Mouse (Mus musculus) myocyte (in vitro differentiated cells): ENCODE data around the gene Hebp1. TPM values are rescaled to one million over a fixed set of nuclear protein-coding genes. Genes with fewer than 3 reads are reported as not detected.

Experiments used
- H3K27me3 ChIP-seq: one replicate; pipeline ENCODE4 v1.6.1; 2011; ENCODE audit not compliant: control insufficient read depth, insufficient read depth, insufficient read length
- H3K36me3 ChIP-seq: one replicate; pipeline ENCODE4 v1.6.1; 2011; ENCODE audit not compliant: control insufficient read depth, insufficient read depth
- H3K4me2 ChIP-seq: one replicate; pipeline ENCODE4 v1.6.1; 2011; ENCODE audit warnings: low read depth, control low read depth
- H3K4me3 ChIP-seq: one replicate; pipeline ENCODE4 v1.5.1; 2011; ENCODE audit warnings: mild to moderate bottlenecking, control low read depth, moderate library complexity
- H3K79me2 ChIP-seq: one replicate; pipeline ENCODE4 v1.6.1; 2011; ENCODE audit not compliant: control insufficient read depth, insufficient read depth
- H3ac ChIP-seq: one replicate; pipeline ENCODE4 v1.6.1; 2011; ENCODE audit not compliant: control insufficient read depth, insufficient read length
- CEBPB ChIP-seq: IDR thresholded peaks from 2 replicates; pipeline ENCODE4 v1.6.1; 2011; ENCODE audit warnings: mild to moderate bottlenecking, moderate library complexity; ENCODE audit not compliant: poor library complexity, insufficient read depth, severe bottlenecking
- E2F4 ChIP-seq: IDR thresholded peaks from one replicate; pipeline ENCODE4 v1.6.1; 2011; ENCODE audit warnings: mild to moderate bottlenecking, control low read depth, moderate library complexity; ENCODE audit not compliant: insufficient read depth
- MAX ChIP-seq: IDR thresholded peaks from one replicate; pipeline ENCODE4 v1.6.1; 2011; ENCODE audit warnings: low read depth, mild to moderate bottlenecking, control low read depth
- MYOD1 ChIP-seq, 3 experiments: IDR thresholded peaks; one replicate each; pipeline ENCODE4 v1.6.1; 2011; ENCODE audit warnings: control low read depth in 2 of 3, low read depth in 2 of 3, mild to moderate bottlenecking in 2 of 3, moderate library complexity in 1 of 3; ENCODE audit not compliant: insufficient read length in 2 of 3, control insufficient read depth in 1 of 3
- MYOG ChIP-seq, 3 experiments: IDR thresholded peaks; one replicate each; pipeline ENCODE4 v1.6.1; 2011; ENCODE audit warnings: control low read depth in 2 of 3, low read depth in 2 of 3, mild to moderate bottlenecking in 2 of 3; ENCODE audit not compliant: insufficient read length in 2 of 3, control insufficient read depth in 1 of 3, insufficient read depth in 1 of 3
- POLR2A ChIP-seq: IDR thresholded peaks from one replicate; pipeline ENCODE4 v1.6.1; 2011; ENCODE audit warnings: low read depth, mild to moderate bottlenecking, control low read depth, moderate library complexity; ENCODE audit not compliant: insufficient read length
- POLR2AphosphoS2 ChIP-seq: IDR thresholded peaks from one replicate; pipeline ENCODE4 v1.6.1; 2011; ENCODE audit warnings: low read depth, control low read depth; ENCODE audit not compliant: insufficient read length
- REST ChIP-seq: IDR thresholded peaks from one replicate; pipeline ENCODE4 v1.6.1; 2011; ENCODE audit warnings: mild to moderate bottlenecking, control low read depth, moderate library complexity; ENCODE audit not compliant: insufficient read depth, insufficient read length
- SRF ChIP-seq: IDR thresholded peaks from one replicate; pipeline ENCODE4 v1.6.1; 2011; ENCODE audit warnings: low read depth; ENCODE audit not compliant: control insufficient read depth, insufficient read length
- TCF12 ChIP-seq: IDR thresholded peaks from one replicate; pipeline ENCODE4 v1.6.1; 2011; ENCODE audit warnings: mild to moderate bottlenecking, control low read depth; ENCODE audit not compliant: poor library complexity, insufficient read depth, severe bottlenecking
- TCF3 ChIP-seq: IDR thresholded peaks from one replicate; pipeline ENCODE4 v1.6.1; 2011; ENCODE audit warnings: low read depth, control low read depth; ENCODE audit not compliant: insufficient read length
- USF1 ChIP-seq: IDR thresholded peaks from one replicate; pipeline ENCODE4 v1.6.1; 2011; ENCODE audit warnings: low read depth, mild to moderate bottlenecking, control low read depth, moderate library complexity
- polyA plus RNA-seq: library from polyadenylated mRNA; unstranded; fragments of >200 nt; fragmentation: generic; extraction: Trizol; gene quantifications from one replicate; pipeline ENCODE4 v1.2.1, GENCODE M21; 2012; ENCODE audit warnings: missing spikeins

The Hebp1 gene
- polyA plus RNA-seq, 1 experiment, result 30.5 TPM

DNA sequence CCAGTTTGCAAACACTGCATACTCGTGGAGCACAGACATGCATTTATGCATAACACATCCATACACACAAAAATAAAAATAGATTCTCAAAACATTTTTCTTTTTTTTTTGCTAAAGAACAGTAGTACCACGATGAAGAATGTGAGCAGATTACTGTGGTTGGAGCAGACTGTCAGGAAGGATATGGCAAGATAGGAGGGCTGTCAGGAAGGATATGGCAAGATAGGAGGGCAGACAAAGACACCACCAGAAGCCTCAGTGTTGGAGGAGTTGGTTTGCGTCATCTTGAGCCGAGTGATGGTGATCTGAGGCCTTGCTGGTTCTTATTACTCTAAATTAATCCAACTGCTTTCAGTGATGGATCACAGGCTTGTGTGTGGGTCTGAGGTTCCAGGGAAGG is 35.0 kb downstream of the Hebp1 start:
- H3K4me3 ChIP-seq, result no peak overlapping the region
- H3K27me3 ChIP-seq, result no peaks in the 10 kb centered on the region
- no peak overlapping the region for H3ac ChIP-seq
- H3K36me3 ChIP-seq, result no peaks in the 10 kb centered on the region
- H3K4me2 ChIP-seq, result no peak overlapping the region
- H3K79me2 ChIP-seq, result no peaks in the 10 kb centered on the region
- TF ChIP-seq SRF, result no peak
- no peak for TF ChIP-seq CEBPB
- TF ChIP-seq MAX, result no peak
- TF ChIP-seq USF1, result no peak
- no peak for TF ChIP-seq POLR2A
- no peak for TF ChIP-seq REST

DNA sequence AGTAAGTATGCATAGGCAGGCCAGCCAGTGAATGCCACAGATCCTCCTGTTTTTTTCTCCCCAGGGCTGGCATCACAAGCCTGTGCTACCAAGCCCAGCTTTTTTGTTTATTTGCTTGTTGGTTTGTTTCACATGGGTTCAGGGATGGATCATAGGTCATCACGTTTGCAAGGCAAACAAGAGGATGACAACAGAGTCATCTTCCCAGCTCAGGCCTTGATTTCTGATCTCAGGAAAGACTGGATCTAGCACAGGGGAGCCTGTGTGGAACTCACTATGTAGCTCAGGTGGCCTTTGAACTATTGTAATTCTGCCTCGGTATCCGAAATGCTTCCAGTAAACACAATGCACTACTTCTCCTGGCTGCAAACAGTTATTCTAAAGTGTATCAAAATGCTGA is 35.5 kb downstream of the Hebp1 start:
- Histone ChIP-seq H3K36me3 (no peaks in the 10 kb centered on the region), H3K79me2 (no peaks in the 10 kb centered on the region), H3ac (no peak overlapping the region), H3K4me2 (no peak overlapping the region), H3K4me3 (no peak overlapping the region), H3K27me3 (no peaks in the 10 kb centered on the region)
- TF ChIP-seq CEBPB (no peak), USF1 (no peak), TCF12 (no peak), POLR2AphosphoS2 (no peak), MYOD1 (IDR thresholded peaks at IDR 0.05; ENCODE audit: control insufficient read depth in 1 of 3, insufficient read length in 2 of 3, low read depth in 2 of 3) (no peak), E2F4 (no peak), TCF3 (no peak), MAX (no peak), MYOG (IDR thresholded peaks at IDR 0.05; ENCODE audit: control insufficient read depth in 1 of 3, insufficient read depth in 1 of 3, insufficient read length in 2 of 3, low read depth in 2 of 3) (no peak), SRF (no peak), POLR2A (no peak), REST (no peak)

DNA sequence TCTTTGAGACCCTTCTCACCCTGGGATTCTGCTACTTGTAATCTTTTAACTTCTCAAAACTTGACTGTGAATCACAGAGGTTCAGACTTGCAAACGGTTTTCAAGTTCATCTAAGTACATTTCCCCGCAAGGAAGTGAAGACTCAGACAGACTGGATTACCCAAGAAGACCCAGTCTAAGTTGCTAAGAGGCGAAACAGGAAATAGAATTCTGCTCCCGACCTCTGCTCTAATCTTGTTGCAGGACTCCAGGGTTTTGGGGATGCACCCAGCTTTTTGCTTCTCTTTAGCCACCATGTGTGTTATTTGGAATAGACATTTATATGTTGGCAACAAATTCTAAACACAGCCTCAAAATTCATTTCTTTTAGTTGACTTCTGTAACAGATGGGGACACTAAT is 36.5 kb downstream of the Hebp1 start:
- H3K27me3 ChIP-seq, result no peaks in the 10 kb centered on the region
- no peak for TF ChIP-seq MYOG (IDR thresholded peaks at IDR 0.05; ENCODE audit: control insufficient read depth in 1 of 3, insufficient read depth in 1 of 3, insufficient read length in 2 of 3, low read depth in 2 of 3)
- TF ChIP-seq POLR2AphosphoS2, result no peak
- TF ChIP-seq MAX, result no peak
- TF ChIP-seq POLR2A, result no peak
- no peak for TF ChIP-seq TCF12
- TF ChIP-seq CEBPB, result no peak
- no peak for TF ChIP-seq MYOD1 (IDR thresholded peaks at IDR 0.05; ENCODE audit: control insufficient read depth in 1 of 3, insufficient read length in 2 of 3, low read depth in 2 of 3)
- no peak for TF ChIP-seq TCF3
- TF ChIP-seq REST, result no peak
- TF ChIP-seq SRF, result no peak
- TF ChIP-seq E2F4, result no peak
- TF ChIP-seq USF1, result no peak
- H3K4me3 ChIP-seq, result no peak overlapping the region
- H3K36me3 ChIP-seq, result no peaks in the 10 kb centered on the region
- no peak overlapping the region for H3ac ChIP-seq
- H3K79me2 ChIP-seq, result no peaks in the 10 kb centered on the region
- no peak overlapping the region for H3K4me2 ChIP-seq

DNA sequence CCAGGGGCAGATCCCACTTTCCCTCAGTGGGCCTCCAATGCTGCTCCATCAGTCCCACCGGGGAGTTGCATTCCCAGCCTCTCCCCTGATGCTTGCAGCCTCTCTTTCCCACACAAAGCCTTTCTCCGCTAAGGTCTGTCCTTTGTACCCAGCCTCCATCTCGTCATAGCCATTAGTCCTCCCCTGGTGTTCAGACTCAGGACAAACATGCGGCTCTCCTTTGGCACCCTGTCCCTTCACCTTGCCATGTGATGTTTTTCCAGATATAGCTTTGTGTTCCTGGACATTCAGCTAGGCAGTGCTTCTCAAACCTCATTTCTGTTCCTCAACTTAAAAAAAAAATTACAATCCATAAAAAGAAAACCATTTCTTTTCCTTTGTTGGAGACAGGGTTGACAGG is 39.3 kb downstream of the Hebp1 start:
- Histone ChIP-seq H3K79me2 (no peaks in the 10 kb centered on the region), H3K4me3 (no peak overlapping the region), H3K36me3 (no peaks in the 10 kb centered on the region), H3K27me3 (no peaks in the 10 kb centered on the region), H3ac (no peak overlapping the region), H3K4me2 (no peak overlapping the region)
- no peak for TF ChIP-seq POLR2A
- TF ChIP-seq TCF3, result no peak
- TF ChIP-seq TCF12, result no peak
- TF ChIP-seq MAX, result no peak
- TF ChIP-seq POLR2AphosphoS2, result no peak
- no peak for TF ChIP-seq MYOG (IDR thresholded peaks at IDR 0.05; ENCODE audit: control insufficient read depth in 1 of 3, insufficient read depth in 1 of 3, insufficient read length in 2 of 3, low read depth in 2 of 3)
- TF ChIP-seq E2F4, result no peak
- TF ChIP-seq USF1, result no peak
- TF ChIP-seq CEBPB, result no peak
- no peak for TF ChIP-seq SRF
- TF ChIP-seq REST, result no peak
- no peak for TF ChIP-seq MYOD1 (IDR thresholded peaks at IDR 0.05; ENCODE audit: control insufficient read depth in 1 of 3, insufficient read length in 2 of 3, low read depth in 2 of 3)

DNA sequence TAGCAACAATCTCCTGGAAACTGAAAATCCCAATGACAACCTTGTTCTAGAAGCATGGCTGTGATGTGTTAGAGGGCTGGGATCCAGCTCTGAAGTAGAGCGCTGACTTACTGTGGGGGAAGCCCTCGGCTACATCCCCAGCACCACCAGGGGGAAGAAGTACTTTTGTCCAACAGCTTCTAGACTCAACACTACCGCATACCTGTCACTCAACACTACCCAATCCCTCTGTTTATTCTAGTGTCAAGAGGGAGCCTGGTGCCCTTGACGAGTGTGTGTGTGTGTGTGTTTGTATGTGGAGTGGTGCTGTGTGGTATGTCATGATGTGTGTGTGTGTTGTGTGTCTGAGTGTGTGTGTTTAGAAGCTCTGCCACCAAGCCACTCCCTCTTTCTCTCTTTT is 40.3 kb downstream of the Hebp1 start:
- H3K27me3 ChIP-seq, result no peaks in the 10 kb centered on the region
- H3K36me3 ChIP-seq, result no peaks in the 10 kb centered on the region
- TF ChIP-seq MYOG (IDR thresholded peaks at IDR 0.05; ENCODE audit: control insufficient read depth in 1 of 3, insufficient read depth in 1 of 3, insufficient read length in 2 of 3, low read depth in 2 of 3), result no peak
- TF ChIP-seq MYOD1 (IDR thresholded peaks at IDR 0.05; ENCODE audit: control insufficient read depth in 1 of 3, insufficient read length in 2 of 3, low read depth in 2 of 3), result no peak
- no peak for TF ChIP-seq TCF3
- no peak for TF ChIP-seq USF1
- no peak for TF ChIP-seq TCF12
- no peak for TF ChIP-seq MAX
- TF ChIP-seq REST, result no peak
- no peak overlapping the region for H3K4me2 ChIP-seq
- no peak overlapping the region for H3K4me3 ChIP-seq
- H3K79me2 ChIP-seq, result no peaks in the 10 kb centered on the region
- H3ac ChIP-seq, result no peak overlapping the region
